8 mouse cellular contexts compared by ENCODE assay signal in the genomic region with DNA sequence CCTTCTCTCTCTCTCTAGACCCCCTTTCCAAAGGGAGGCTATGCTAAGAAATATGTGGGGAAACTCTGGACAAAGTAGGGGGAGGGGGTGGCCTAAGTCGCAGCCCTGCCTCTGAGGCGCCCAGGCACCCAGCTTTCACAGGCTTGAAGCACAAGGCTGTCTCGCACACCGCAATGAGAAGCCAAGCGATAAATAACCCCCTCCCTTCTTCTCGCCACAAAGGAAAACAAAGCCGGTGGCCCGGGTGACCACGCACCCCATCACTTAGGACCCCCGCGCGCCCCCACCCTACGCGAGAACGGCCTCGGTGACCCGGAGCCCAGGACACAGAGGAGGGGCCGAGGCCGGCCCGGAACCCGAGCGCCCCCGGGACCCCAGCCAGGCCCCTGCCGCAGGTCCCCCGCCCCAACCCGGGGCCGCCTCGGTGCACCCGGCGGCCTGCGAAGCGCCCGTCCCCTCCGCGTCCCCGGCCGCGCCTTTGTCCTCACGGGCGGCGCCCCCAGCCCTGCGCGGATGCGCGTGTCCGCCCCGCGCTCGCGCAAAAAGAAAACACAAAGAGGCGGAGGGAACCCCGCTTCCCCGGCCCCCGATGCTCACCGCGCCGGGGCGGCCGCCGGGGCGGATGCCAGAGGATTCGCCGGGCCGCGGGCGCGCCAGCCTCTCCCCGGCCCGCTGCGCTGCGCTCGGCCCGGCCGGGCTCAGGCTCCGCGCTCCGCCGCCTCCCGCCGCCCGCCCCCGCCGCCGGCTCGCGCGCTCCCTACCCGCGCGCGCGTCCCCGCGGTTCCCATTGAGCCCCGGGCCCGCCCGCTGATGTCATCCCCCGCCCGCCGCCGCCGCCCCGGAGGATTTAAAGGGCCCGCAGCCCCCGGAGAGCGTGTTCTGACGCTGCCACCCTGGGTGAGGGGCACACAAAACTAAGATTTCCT. TPM values are rescaled to one million over a fixed set of nuclear protein-coding genes. Genes with fewer than 3 reads are reported as not detected.
DNase-seq lines count a peak whose midpoint lies in the region; ATAC-seq and TF ChIP-seq lines count a peak whose summit lies in the region.

No protein-coding gene starts in this region.

- DNase-seq in adrenal gland, adult 8-10 months, result peak; percentile 73
- DNase-seq in gastrocnemius, postnatal 25 days, result peak; percentile 83
- DNase-seq in limb, embryonic 10.5 days (ENCODE audit: low spot score), result peak; percentile 87
- DNase-seq in midbrain, embryonic 11.5 days (ENCODE audit: low spot score, missing footprints), result peak; percentile 97

- H3K4me2 ChIP-seq in midbrain, embryonic 11.5 days, result peak overlapping the region; percentile 98

- peaks cover 37% of the 10 kb centered on the region for H3K36me3 ChIP-seq in limb, embryonic 10.5 days
- peaks cover 10% of the 10 kb centered on the region; the same call in 1 of the 2 replicates for H3K36me3 ChIP-seq in midbrain, embryonic 11.5 days (ENCODE audit: control insufficient read depth, insufficient read depth, low read length)
- H3K36me3 ChIP-seq in small intestine, adult 2 months (ENCODE audit: control insufficient read depth, insufficient read depth, low read length), result peaks cover 5% of the 10 kb centered on the region

- TF ChIP-seq CTCF in cortical plate, adult 2 months (IDR thresholded peaks at IDR 0.05; ENCODE audit: extremely low read depth, insufficient read depth, low read length), result no peak
- TF ChIP-seq CTCF in small intestine, adult 2 months (IDR thresholded peaks at IDR 0.05; ENCODE audit: extremely low read depth, insufficient read length, insufficient replicate concordance, low read depth, low read length), result no peak

- ATAC-seq in inflammation-experienced regulatory T-cells, adult 6 months, result peak; percentile 58
- ATAC-seq in midbrain, embryonic 11.5 days (ENCODE audit: low FRiP score), result peak; percentile 80
- no peak for ATAC-seq in megakaryocyte-erythroid progenitor cell, adult 5-6 weeks (replicated peaks; ENCODE audit: low FRiP score, low TSS enrichment, poor library complexity, severe bottlenecking)

- no peaks in the 10 kb centered on the region for H3K27me3 ChIP-seq in limb, embryonic 10.5 days (ENCODE audit: low read depth, poor library complexity, severe bottlenecking)
- H3K27me3 ChIP-seq in midbrain, embryonic 11.5 days (ENCODE audit: control insufficient read depth, insufficient read depth, low read length), result no peaks in the 10 kb centered on the region
- no peaks in the 10 kb centered on the region for H3K27me3 ChIP-seq in small intestine, adult 2 months (ENCODE audit: control insufficient read depth, insufficient read depth, low read length)

- peak overlapping the region; percentile 94 for H3K27ac ChIP-seq in cortical plate, adult 2 months (ENCODE audit: insufficient read depth, low read length)
- peak overlapping the region; percentile 100 for H3K27ac ChIP-seq in limb, embryonic 10.5 days
- peak overlapping the region; percentile 95 for H3K27ac ChIP-seq in midbrain, embryonic 11.5 days (ENCODE audit: low read depth, low read length)
- H3K27ac ChIP-seq in small intestine, adult 2 months (ENCODE audit: insufficient read depth, low read depth, low read length), result peak overlapping the region; percentile 63

- H3K4me1 ChIP-seq in cortical plate, adult 2 months (ENCODE audit: control insufficient read depth, insufficient read depth, low read length), result peaks cover 18% of the 10 kb centered on the region
- peaks cover 69% of the 10 kb centered on the region for H3K4me1 ChIP-seq in limb, embryonic 10.5 days
- peaks cover 43% of the 10 kb centered on the region for H3K4me1 ChIP-seq in midbrain, embryonic 11.5 days (ENCODE audit: control insufficient read depth, insufficient read depth, low read length)
- H3K4me1 ChIP-seq in small intestine, adult 2 months (ENCODE audit: control insufficient read depth, insufficient read depth, insufficient read length, low read length), result peaks cover 14% of the 10 kb centered on the region

- no peak for TF ChIP-seq POLR2A in cortical plate, adult 2 months (IDR thresholded peaks at IDR 0.05; ENCODE audit: extremely low read depth, insufficient read depth, low read length)
- peak; percentile 11; the same call in 1 of the 2 replicates for TF ChIP-seq POLR2A in small intestine, adult 2 months (IDR thresholded peaks at IDR 0.05; ENCODE audit: low read depth, low read length)

- peak overlapping the region; percentile 100 for H3K9ac ChIP-seq in midbrain, embryonic 11.5 days (ENCODE audit: low read length)

- no peaks in the 10 kb centered on the region for H3K9me3 ChIP-seq in limb, embryonic 10.5 days (replicated peaks)
- H3K9me3 ChIP-seq in midbrain, embryonic 11.5 days (ENCODE audit: control insufficient read depth, low read length), result no peaks in the 10 kb centered on the region

- H3K4me3 ChIP-seq in cortical plate, adult 2 months (ENCODE audit: insufficient read depth, low read length), result peak overlapping the region; percentile 84
- peak overlapping the region; percentile 98 for H3K4me3 ChIP-seq in limb, embryonic 10.5 days
- peak overlapping the region; percentile 95 for H3K4me3 ChIP-seq in midbrain, embryonic 11.5 days (ENCODE audit: low read depth, low read length)
- peak overlapping the region; percentile 85 for H3K4me3 ChIP-seq in small intestine, adult 2 months (ENCODE audit: low read depth, low read length)

- WGBS in limb, embryonic 10.5 days, result under 1% methylated on average over 106 of the region's 107 CpGs
- WGBS in midbrain, embryonic 11.5 days, result under 1% methylated on average over 75 of the region's 107 CpGs
- WGBS in small intestine, adult 2 months, result 3% methylated on average over 103 of the region's 107 CpGs

RNA-seq across cellular contexts. Expression of gene Csnk1e, which starts 13.8 kb away (rescaled TPM):
- 100 to 1,000 TPM in 2 of 4 experiments, 10 to 100 TPM in 2; 80.4 to 126 (median 97.1) TPM for total RNA-seq in adrenal gland, adult 8-10 months (2022)
- polyA plus RNA-seq in cortical plate, adult 2 months (2012; rRNA removed), result 185 and 194 TPM in 2 replicates
- total RNA-seq in gastrocnemius, postnatal 25 days (2021), result 10 to 100 TPM; 43.1 to 43.9 TPM
- 1 to 10 TPM; 4.2 to 6.5 (median 4.4) TPM for polyA plus RNA-seq in inflammation-experienced regulatory T-cells, adult 6 months (2017; shearing (Covaris generic))
- 152 and 170 TPM in 2 replicates for polyA plus RNA-seq in limb, embryonic 10.5 days (2016; fragmentation: Nextera tagmentation; extraction: Ambion mirVana)
- polyA plus RNA-seq in midbrain, embryonic 11.5 days (2014; fragmentation: Nextera tagmentation; extraction: Ambion mirVana), result 175 and 182 TPM in 2 replicates
- polyA plus RNA-seq in small intestine, adult 2 months (2012; rRNA removed), result 14.7 and 25.9 TPM in 2 replicates
- total RNA-seq in megakaryocyte-erythroid progenitor cell, adult 5-6 weeks (2014; fragmentation: Nextera tagmentation), result 48.5 and 52.0 TPM in 2 replicates
- 30.5 and 40.8 TPM in 2 replicates for total RNA-seq in megakaryocyte-erythroid progenitor cell, adult 5-6 weeks (2017)

RNA-seq across cellular contexts. Expression of gene Tmem184b, which starts 38.2 kb away (rescaled TPM):
- total RNA-seq in adrenal gland, adult 8-10 months (2022), result 10 to 100 TPM; 39.1 to 76.8 (median 65.3) TPM
- polyA plus RNA-seq in cortical plate, adult 2 months (2012; rRNA removed), result 69.6 and 75.6 TPM in 2 replicates
- 10 to 100 TPM; 28.4 to 30.4 TPM for total RNA-seq in gastrocnemius, postnatal 25 days (2021)
- 10 to 100 TPM in 1 of 3 experiments, 1 to 10 TPM in 2; 8.2 to 12.8 (median 9.2) TPM for polyA plus RNA-seq in inflammation-experienced regulatory T-cells, adult 6 months (2017; shearing (Covaris generic))
- polyA plus RNA-seq in limb, embryonic 10.5 days (2016; fragmentation: Nextera tagmentation; extraction: Ambion mirVana), result 63.5 and 74.8 TPM in 2 replicates
- polyA plus RNA-seq in midbrain, embryonic 11.5 days (2014; fragmentation: Nextera tagmentation; extraction: Ambion mirVana), result 25.5 and 33.8 TPM in 2 replicates
- 80.3 and 168 TPM in 2 replicates for polyA plus RNA-seq in small intestine, adult 2 months (2012; rRNA removed)
- 8.3 and 9.2 TPM in 2 replicates for total RNA-seq in megakaryocyte-erythroid progenitor cell, adult 5-6 weeks (2014; fragmentation: Nextera tagmentation)
- total RNA-seq in megakaryocyte-erythroid progenitor cell, adult 5-6 weeks (2017), result 1.8 and 5.0 TPM in 2 replicates
